Mouse (Mus musculus): ENCODE measurements around the gene Tnfrsf9. TPM values are rescaled to one million over a fixed set of nuclear protein-coding genes. Genes with fewer than 3 reads are reported as not detected.
"Not testable (repeated sequence)": the region's sequence is repeated elsewhere in the genome, so short reads cannot be mapped to it uniquely, and the experiment has no call there.

Gene Tnfrsf9
- polyA plus RNA-seq, 1 experiment from 2014 or later, result 0.11 TPM

- H3K36me3 ChIP-seq (ENCODE audit: control insufficient read depth, insufficient read depth, low read length), result peaks cover 20% of the 10 kb centered on the region
- 15% methylated on average over 9 of the region's 10 CpGs for WGBS
- peak; percentile 91 for DNase-seq (ENCODE audit: low spot score)
- H3K9ac ChIP-seq (ENCODE audit: low read depth, low read length), result peak overlapping the region; percentile 9; the same call in 1 of the 2 replicates
- peak; percentile 89 for ATAC-seq (ENCODE audit: low read depth)
- H3K4me2 ChIP-seq (ENCODE audit: low read depth, low read length), result peak overlapping the region; percentile 26; the same call in 1 of the 2 replicates
- no peaks in the 10 kb centered on the region for H3K9me3 ChIP-seq (ENCODE audit: control insufficient read depth, low read length)
- H3K4me3 ChIP-seq (ENCODE audit: low read depth, low read length), result no peak overlapping the region
- H3K27me3 ChIP-seq (replicated peaks; ENCODE audit: control insufficient read depth, insufficient read depth, low read length), result no peaks in the 10 kb centered on the region
- peaks cover 12% of the 10 kb centered on the region for H3K4me1 ChIP-seq (ENCODE audit: control insufficient read depth, insufficient read depth, low read length)
- peak overlapping the region; percentile 74 for H3K27ac ChIP-seq (replicated peaks; ENCODE audit: low read depth, low read length)
These were observed 42.8 kb upstream of the Tnfrsf9 start for GRCm38 (mm10) chr4:150871392-150872138.

GRCm38 (mm10) chr4:150872139-150872651, 42.2 kb upstream of the Tnfrsf9 start:
- Histone ChIP-seq H3K4me2 (ENCODE audit: low read depth, low read length) (peak overlapping the region; percentile 26; the same call in 1 of the 2 replicates), H3K9me3 (ENCODE audit: control insufficient read depth, low read length) (no peaks in the 10 kb centered on the region), H3K27me3 (replicated peaks; ENCODE audit: control insufficient read depth, insufficient read depth, low read length) (no peaks in the 10 kb centered on the region), H3K27ac (replicated peaks; ENCODE audit: low read depth, low read length) (peak overlapping the region; percentile 74), H3K36me3 (ENCODE audit: control insufficient read depth, insufficient read depth, low read length) (peaks cover 14% of the 10 kb centered on the region), H3K9ac (ENCODE audit: low read depth, low read length) (peak overlapping the region; percentile 9; the same call in 1 of the 2 replicates), H3K4me3 (ENCODE audit: low read depth, low read length) (no peak overlapping the region), H3K4me1 (ENCODE audit: control insufficient read depth, insufficient read depth, low read length) (peaks cover 12% of the 10 kb centered on the region)
- peak; percentile 51 for ATAC-seq (ENCODE audit: low read depth)
- 8% methylated on average over 8 of the region's 9 CpGs for WGBS
- DNase-seq (ENCODE audit: low spot score), result peak; percentile 71

GRCm38 (mm10) chr4:150872681-150873080, 41.7 kb upstream of the Tnfrsf9 start:
- no peak overlapping the region for H3K4me3 ChIP-seq (ENCODE audit: low read depth, low read length)
- 59% methylated on average over 8 of the region's 8 CpGs for WGBS
- peak overlapping the region; percentile 74 for H3K27ac ChIP-seq (replicated peaks; ENCODE audit: low read depth, low read length)
- H3K4me1 ChIP-seq (ENCODE audit: control insufficient read depth, insufficient read depth, low read length), result peaks cover 12% of the 10 kb centered on the region
- H3K36me3 ChIP-seq (ENCODE audit: control insufficient read depth, insufficient read depth, low read length), result peaks cover 9% of the 10 kb centered on the region; the same call in 1 of the 2 replicates
- no peaks in the 10 kb centered on the region for H3K27me3 ChIP-seq (replicated peaks; ENCODE audit: control insufficient read depth, insufficient read depth, low read length)
- no peak overlapping the region for H3K9ac ChIP-seq (ENCODE audit: low read depth, low read length)
- DNase-seq (ENCODE audit: low spot score), result no peak
- no peaks in the 10 kb centered on the region for H3K9me3 ChIP-seq (ENCODE audit: control insufficient read depth, low read length)
- no peak for ATAC-seq (ENCODE audit: low read depth)
- H3K4me2 ChIP-seq (ENCODE audit: low read depth, low read length), result no peak overlapping the region

- not testable (repeated sequence) for H3K4me3 ChIP-seq (ENCODE audit: low read depth, low read length); H3K36me3 ChIP-seq (ENCODE audit: control insufficient read depth, insufficient read depth, low read length); H3K4me2 ChIP-seq (ENCODE audit: low read depth, low read length); DNase-seq (ENCODE audit: low spot score); ATAC-seq (ENCODE audit: low read depth); H3K27ac ChIP-seq (replicated peaks; ENCODE audit: low read depth, low read length); H3K27me3 ChIP-seq (replicated peaks; ENCODE audit: control insufficient read depth, insufficient read depth, low read length); H3K9ac ChIP-seq (ENCODE audit: low read depth, low read length)
- Histone ChIP-seq H3K4me1 (ENCODE audit: control insufficient read depth, insufficient read depth, low read length) (peaks cover 12% of the 10 kb centered on the region), H3K9me3 (ENCODE audit: control insufficient read depth, low read length) (peaks cover 15% of the 10 kb centered on the region)
- 69% methylated on average over 4 of the region's 4 CpGs for WGBS
These were observed 39.9 kb upstream of the Tnfrsf9 start for GRCm38 (mm10) chr4:150874416-150874815.

- Histone ChIP-seq H3K4me2 (ENCODE audit: low read depth, low read length) (no peak overlapping the region), H3K36me3 (ENCODE audit: control insufficient read depth, insufficient read depth, low read length) (no peaks in the 10 kb centered on the region), H3K27me3 (replicated peaks; ENCODE audit: control insufficient read depth, insufficient read depth, low read length) (no peaks in the 10 kb centered on the region), H3K9me3 (ENCODE audit: control insufficient read depth, low read length) (peaks cover 25% of the 10 kb centered on the region), H3K4me3 (ENCODE audit: low read depth, low read length) (no peak overlapping the region), H3K9ac (ENCODE audit: low read depth, low read length) (no peak overlapping the region), H3K4me1 (ENCODE audit: control insufficient read depth, insufficient read depth, low read length) (peaks cover 12% of the 10 kb centered on the region), H3K27ac (replicated peaks; ENCODE audit: low read depth, low read length) (no peak overlapping the region)
- ATAC-seq (ENCODE audit: low read depth) (no peak), DNase-seq (ENCODE audit: low spot score) (no peak)
- 83% methylated on average over 10 of the region's 10 CpGs for WGBS
These were observed 39.0 kb upstream of the Tnfrsf9 start for GRCm38 (mm10) chr4:150875393-150875792.

- ATAC-seq (ENCODE audit: low read depth) (no peak), DNase-seq (ENCODE audit: low spot score) (no peak)
- no peak overlapping the region for H3K27ac ChIP-seq (replicated peaks; ENCODE audit: low read depth, low read length)
- H3K9ac ChIP-seq (ENCODE audit: low read depth, low read length), result no peak overlapping the region
- H3K4me1 ChIP-seq (ENCODE audit: control insufficient read depth, insufficient read depth, low read length), result no peaks in the 10 kb centered on the region
- no peak overlapping the region for H3K4me3 ChIP-seq (ENCODE audit: low read depth, low read length)
- peaks cover 27% of the 10 kb centered on the region for H3K9me3 ChIP-seq (ENCODE audit: control insufficient read depth, low read length)
- 96% methylated on average over 22 of the region's 22 CpGs for WGBS
- H3K4me2 ChIP-seq (ENCODE audit: low read depth, low read length), result no peak overlapping the region
- no peaks in the 10 kb centered on the region for H3K36me3 ChIP-seq (ENCODE audit: control insufficient read depth, insufficient read depth, low read length)
- H3K27me3 ChIP-seq (replicated peaks; ENCODE audit: control insufficient read depth, insufficient read depth, low read length), result no peaks in the 10 kb centered on the region
These were observed 34.7 kb upstream of the Tnfrsf9 start for GRCm38 (mm10) chr4:150879631-150880030.

- peaks cover 27% of the 10 kb centered on the region for H3K9me3 ChIP-seq (ENCODE audit: control insufficient read depth, low read length)
- H3K9ac ChIP-seq (ENCODE audit: low read depth, low read length), result no peak overlapping the region
- no peaks in the 10 kb centered on the region for H3K27me3 ChIP-seq (replicated peaks; ENCODE audit: control insufficient read depth, insufficient read depth, low read length)
- no peak for ATAC-seq (ENCODE audit: low read depth)
- H3K4me3 ChIP-seq (ENCODE audit: low read depth, low read length), result no peak overlapping the region
- H3K36me3 ChIP-seq (ENCODE audit: control insufficient read depth, insufficient read depth, low read length), result no peaks in the 10 kb centered on the region
- no peaks in the 10 kb centered on the region for H3K4me1 ChIP-seq (ENCODE audit: control insufficient read depth, insufficient read depth, low read length)
- no peak for DNase-seq (ENCODE audit: low spot score)
- no peak overlapping the region for H3K4me2 ChIP-seq (ENCODE audit: low read depth, low read length)
- 87% methylated on average over 5 of the region's 5 CpGs for WGBS
- H3K27ac ChIP-seq (replicated peaks; ENCODE audit: low read depth, low read length), result no peak overlapping the region
These were observed 34.0 kb upstream of the Tnfrsf9 start for GRCm38 (mm10) chr4:150880364-150880763.

- no peak for ATAC-seq (ENCODE audit: low read depth)
These were observed 31.7 kb upstream of the Tnfrsf9 start for GRCm38 (mm10) chr4:150882632-150883031.

More at GRCm38 (mm10) chr4:150882632-150883031, 31.7 kb upstream of the Tnfrsf9 start:
- Histone ChIP-seq H3K27me3 (replicated peaks; ENCODE audit: control insufficient read depth, insufficient read depth, low read length) (no peaks in the 10 kb centered on the region), H3K27ac (replicated peaks; ENCODE audit: low read depth, low read length) (no peak overlapping the region), H3K4me2 (ENCODE audit: low read depth, low read length) (no peak overlapping the region), H3K9ac (ENCODE audit: low read depth, low read length) (no peak overlapping the region), H3K4me3 (ENCODE audit: low read depth, low read length) (no peak overlapping the region), H3K4me1 (ENCODE audit: control insufficient read depth, insufficient read depth, low read length) (no peaks in the 10 kb centered on the region), H3K36me3 (ENCODE audit: control insufficient read depth, insufficient read depth, low read length) (no peaks in the 10 kb centered on the region), H3K9me3 (ENCODE audit: control insufficient read depth, low read length) (peaks cover 27% of the 10 kb centered on the region)
- no peak for DNase-seq (ENCODE audit: low spot score)
- WGBS, result 84% methylated on average over 5 of the region's 5 CpGs
